8 mouse cellular contexts compared by ENCODE assay signal in the genomic region with DNA sequence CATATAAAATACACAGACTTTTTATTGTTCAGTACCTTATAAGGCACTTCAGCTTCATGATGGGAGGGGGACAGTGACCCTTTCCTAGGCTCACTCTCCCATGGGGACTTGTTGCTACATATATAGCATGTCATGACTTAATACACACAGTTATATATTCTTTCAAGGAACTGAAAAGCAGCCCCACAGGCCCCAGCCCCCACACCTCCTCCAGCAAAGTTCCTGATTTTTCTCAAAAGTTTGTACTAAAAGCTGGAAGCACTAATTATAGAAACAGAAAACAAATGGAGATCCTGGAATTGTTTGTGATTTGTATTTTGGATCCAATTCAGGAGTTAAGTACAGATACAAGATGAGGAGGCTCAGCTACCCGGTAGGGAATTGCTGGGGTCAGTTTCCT. TPM values are rescaled to one million over a fixed set of nuclear protein-coding genes. Genes with fewer than 3 reads are reported as not detected.
A peak's percentile ranks its signal among the peaks of the same experiment; 100 is the strongest.
DNase-seq lines count a peak whose midpoint lies in the region; ATAC-seq lines count a peak whose summit lies in the region.

No protein-coding gene starts in this region.

- no peak for DNase-seq in forebrain, embryonic 10.5 days (ENCODE audit: extremely low spot score, low spot score)
- no peak for DNase-seq in neural tube, embryonic 10.5 days (ENCODE audit: extremely low spot score, low spot score)
- no peak for DNase-seq in cerebellum, postnatal 25 days
- no peak for DNase-seq in adipocyte (ENCODE audit: low spot score)

- H3K36me3 ChIP-seq in forebrain, embryonic 12.5 days (replicated peaks), result peaks cover 42% of the 10 kb centered on the region
- peaks cover 90% of the 10 kb centered on the region for H3K36me3 ChIP-seq in forebrain, embryonic 10.5 days (replicated peaks)
- H3K36me3 ChIP-seq in neural tube, embryonic 12.5 days, result peaks cover 41% of the 10 kb centered on the region
- peaks cover 66% of the 10 kb centered on the region for H3K36me3 ChIP-seq in limb, embryonic 15.5 days

- no peaks in the 10 kb centered on the region for H3K27me3 ChIP-seq in forebrain, embryonic 12.5 days
- H3K27me3 ChIP-seq in forebrain, embryonic 10.5 days (ENCODE audit: poor library complexity, severe bottlenecking), result no peaks in the 10 kb centered on the region
- H3K27me3 ChIP-seq in neural tube, embryonic 12.5 days (replicated peaks), result no peaks in the 10 kb centered on the region
- no peaks in the 10 kb centered on the region for H3K27me3 ChIP-seq in limb, embryonic 15.5 days

- H3K4me3 ChIP-seq in forebrain, embryonic 12.5 days (replicated peaks), result no peak overlapping the region
- H3K4me3 ChIP-seq in forebrain, embryonic 10.5 days, result no peak overlapping the region
- no peak overlapping the region for H3K4me3 ChIP-seq in neural tube, embryonic 12.5 days
- no peak overlapping the region for H3K4me3 ChIP-seq in limb, embryonic 15.5 days

- H3K4me1 ChIP-seq in forebrain, embryonic 12.5 days, result peaks cover 31% of the 10 kb centered on the region
- peaks cover 29% of the 10 kb centered on the region for H3K4me1 ChIP-seq in forebrain, embryonic 10.5 days
- peaks cover 46% of the 10 kb centered on the region for H3K4me1 ChIP-seq in neural tube, embryonic 12.5 days
- peaks cover 57% of the 10 kb centered on the region for H3K4me1 ChIP-seq in limb, embryonic 15.5 days

- no peak overlapping the region for H3K9ac ChIP-seq in forebrain, embryonic 12.5 days
- H3K9ac ChIP-seq in neural tube, embryonic 12.5 days, result no peak overlapping the region
- H3K9ac ChIP-seq in limb, embryonic 15.5 days, result no peak overlapping the region

- H3K27ac ChIP-seq in forebrain, embryonic 12.5 days, result peak overlapping the region; percentile 76
- H3K27ac ChIP-seq in forebrain, embryonic 10.5 days, result no peak overlapping the region
- H3K27ac ChIP-seq in neural tube, embryonic 12.5 days, result no peak overlapping the region
- H3K27ac ChIP-seq in limb, embryonic 15.5 days, result peak overlapping the region; percentile 71

- 67% methylated on average over 1 of the region's 1 CpGs for WGBS in forebrain, embryonic 12.5 days
- WGBS in forebrain, embryonic 10.5 days, result 90% methylated on average over 1 of the region's 1 CpGs
- 81% methylated on average over 1 of the region's 1 CpGs for WGBS in neural tube, embryonic 12.5 days
- WGBS in limb, embryonic 15.5 days, result 19% methylated on average over 1 of the region's 1 CpGs

- 0 out of 2 replicates have a peak overlapping the region, but pooled peaks have one; percentile 22 for H3K4me2 ChIP-seq in forebrain, embryonic 12.5 days
- peak overlapping the region; percentile 39 for H3K4me2 ChIP-seq in neural tube, embryonic 12.5 days (replicated peaks)
- H3K4me2 ChIP-seq in limb, embryonic 15.5 days, result 0 out of 2 replicates have a peak overlapping the region, but pooled peaks have one; percentile 24

- no peaks in the 10 kb centered on the region for H3K9me3 ChIP-seq in forebrain, embryonic 12.5 days
- H3K9me3 ChIP-seq in forebrain, embryonic 10.5 days, result peaks cover 16% of the 10 kb centered on the region; the same call in 1 of the 2 replicates
- H3K9me3 ChIP-seq in neural tube, embryonic 12.5 days, result no peaks in the 10 kb centered on the region
- H3K9me3 ChIP-seq in limb, embryonic 15.5 days, result no peaks in the 10 kb centered on the region

- ATAC-seq in forebrain, embryonic 12.5 days (ENCODE audit: low FRiP score), result no peak
- no peak for ATAC-seq in neural tube, embryonic 12.5 days (ENCODE audit: low FRiP score, low read depth)
- no peak for ATAC-seq in limb, embryonic 15.5 days (ENCODE audit: insufficient number of reproducible peaks, low FRiP score, low TSS enrichment, low read depth)
- no peak for ATAC-seq in inflammation-experienced regulatory T-cells, adult 6 months

RNA-seq across cellular contexts. Expression of gene Gm20721, which starts 2.9 kb away (rescaled TPM):
- 7.1 and 7.5 TPM in 2 replicates for polyA plus RNA-seq in forebrain, embryonic 12.5 days (2016; fragmentation: Nextera tagmentation; extraction: Ambion mirVana)
- polyA plus RNA-seq in forebrain, embryonic 10.5 days (2016; fragmentation: Nextera tagmentation; extraction: Ambion mirVana), result 5.9 and 8.1 TPM in 2 replicates
- polyA plus RNA-seq in neural tube, embryonic 12.5 days (2016; fragmentation: Nextera tagmentation; extraction: Ambion mirVana), result 11.6 and 20.7 TPM in 2 replicates
- 28.5 and 42.0 TPM in 2 replicates for polyA plus RNA-seq in limb, embryonic 15.5 days (2015; fragmentation: Nextera tagmentation; extraction: Ambion mirVana)
- not detected for polyA plus RNA-seq in inflammation-experienced regulatory T-cells, adult 6 months (2017; shearing (Covaris generic))

RNA-seq across cellular contexts. Expression of gene Gnas, which starts 59.4 kb away (rescaled TPM):
- 1,283 and 1,309 TPM in 2 replicates for polyA plus RNA-seq in forebrain, embryonic 12.5 days (2016; fragmentation: Nextera tagmentation; extraction: Ambion mirVana)
- 880 and 928 TPM in 2 replicates for polyA plus RNA-seq in forebrain, embryonic 10.5 days (2016; fragmentation: Nextera tagmentation; extraction: Ambion mirVana)
- polyA plus RNA-seq in neural tube, embryonic 12.5 days (2016; fragmentation: Nextera tagmentation; extraction: Ambion mirVana), result 1,608 and 1,653 TPM in 2 replicates
- polyA plus RNA-seq in limb, embryonic 15.5 days (2015; fragmentation: Nextera tagmentation; extraction: Ambion mirVana), result 2,137 and 2,166 TPM in 2 replicates
- 100 to 1,000 TPM; 121 to 127 (median 126) TPM for polyA plus RNA-seq in inflammation-experienced regulatory T-cells, adult 6 months (2017; shearing (Covaris generic))

Comparison
In these comparisons a context has a peak if more than half of its experiments do, and no peak if none do; other contexts are left out.
1. H3K27ac ChIP-seq: peak in forebrain, embryonic 12.5 days (single experiment) and limb, embryonic 15.5 days (single experiment); none in forebrain, embryonic 10.5 days (single experiment) and neural tube, embryonic 12.5 days (single experiment).
2. Peak in every context shown above with its lines, with median percentiles within 50 percentile points of each other: H3K4me2 ChIP-seq.